Mouse (Mus musculus): ENCODE results near the gene Ccpg1os. TPM values are rescaled to one million over a fixed set of nuclear protein-coding genes. Genes with fewer than 3 reads are reported as not detected.

The Ccpg1os gene
- polyA plus RNA-seq, 1 experiment from 2014 or later: 19.1 TPM

DNA sequence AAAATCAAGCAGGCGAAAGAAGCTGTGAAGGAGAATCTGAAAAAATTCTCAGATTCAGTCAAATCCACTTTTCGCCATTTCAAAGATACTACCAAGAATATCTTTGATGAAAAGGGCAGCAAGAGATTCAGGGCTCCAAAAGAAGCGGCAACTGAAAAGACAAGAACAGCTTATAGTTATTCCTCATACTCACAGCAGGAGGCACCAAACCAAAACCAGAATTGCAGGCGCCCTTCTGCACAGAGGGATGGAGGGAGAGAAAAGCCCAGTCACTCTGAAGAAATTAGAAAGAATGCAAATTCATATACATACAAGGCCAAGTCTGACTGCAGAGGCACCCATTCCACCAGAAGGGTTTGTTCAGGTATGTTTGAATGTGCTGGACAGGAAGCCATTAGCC, 27.4 kb upstream of the Ccpg1os start:
- no peak overlapping the region for H3K27ac ChIP-seq (ENCODE audit: low read length)
- H3K36me3 ChIP-seq (ENCODE audit: control insufficient read depth, insufficient read depth): peaks cover 37% of the 10 kb centered on the region
- H3K4me1 ChIP-seq (replicated peaks; ENCODE audit: control insufficient read depth, insufficient read depth, low read length): no peaks in the 10 kb centered on the region
- no peak overlapping the region for H3K4me2 ChIP-seq (ENCODE audit: low read length)
- no peaks in the 10 kb centered on the region for H3K27me3 ChIP-seq (replicated peaks; ENCODE audit: control insufficient read depth, insufficient read depth, low read length)
- H3K9ac ChIP-seq (replicated peaks; ENCODE audit: low read depth, low read length): no peak overlapping the region
- no peak overlapping the region for H3K4me3 ChIP-seq (replicated peaks; ENCODE audit: low read length)
- 91% methylated on average over 4 of the region's 4 CpGs for WGBS
- no peaks in the 10 kb centered on the region for H3K9me3 ChIP-seq (ENCODE audit: control insufficient read depth, low read length)
- no peak for ATAC-seq

DNA sequence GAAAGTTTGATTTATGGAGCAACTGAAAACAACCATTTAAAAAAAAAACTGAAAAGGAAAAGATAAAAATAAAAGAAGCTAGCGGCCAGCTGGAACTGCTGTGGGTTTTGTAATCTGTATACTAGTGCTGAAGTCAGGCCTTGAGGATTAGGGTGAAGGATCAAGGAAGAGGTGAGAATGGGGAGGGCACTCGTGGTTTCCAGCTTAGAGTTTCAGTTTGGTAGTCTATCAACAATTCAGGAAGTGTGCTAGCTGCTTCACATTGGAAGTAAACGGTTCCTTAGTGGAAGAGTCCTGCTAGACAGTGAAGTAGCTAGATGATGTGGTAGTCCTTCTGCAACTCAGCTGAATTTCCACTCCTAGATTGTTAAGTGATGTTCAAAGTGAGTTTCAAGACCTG, 23.2 kb upstream of the Ccpg1os start:
- WGBS: 78% methylated on average over 3 of the region's 3 CpGs

DNA sequence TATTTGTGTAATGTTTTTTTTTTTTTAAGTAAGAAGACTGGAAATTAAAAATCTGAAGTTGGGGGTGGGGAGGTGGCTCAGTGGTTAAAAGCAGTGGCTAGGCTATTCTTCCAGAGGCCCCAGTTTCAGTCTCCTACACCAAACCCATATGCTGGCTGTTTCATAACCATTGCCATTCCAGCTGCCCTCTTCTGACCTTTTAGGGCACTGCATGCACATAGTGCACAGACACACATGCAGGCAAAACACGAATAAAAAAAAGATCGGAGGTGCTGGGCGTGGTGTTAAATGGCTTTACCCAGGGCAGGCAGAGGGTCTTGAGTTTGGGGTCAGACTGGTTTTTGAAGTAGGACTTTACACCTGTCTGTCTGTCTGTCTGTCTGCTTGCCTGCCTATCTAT, 21.0 kb upstream of the Ccpg1os start:
- no peak for ATAC-seq
- 94% methylated on average over 3 of the region's 3 CpGs for WGBS
- Histone ChIP-seq H3K9ac (replicated peaks; ENCODE audit: low read depth, low read length) (no peak overlapping the region), H3K9me3 (ENCODE audit: control insufficient read depth, low read length) (no peaks in the 10 kb centered on the region), H3K4me1 (replicated peaks; ENCODE audit: control insufficient read depth, insufficient read depth, low read length) (no peaks in the 10 kb centered on the region), H3K4me3 (replicated peaks; ENCODE audit: low read length) (no peak overlapping the region), H3K36me3 (ENCODE audit: control insufficient read depth, insufficient read depth) (peaks cover 22% of the 10 kb centered on the region), H3K4me2 (ENCODE audit: low read length) (no peak overlapping the region), H3K27me3 (replicated peaks; ENCODE audit: control insufficient read depth, insufficient read depth, low read length) (no peaks in the 10 kb centered on the region), H3K27ac (ENCODE audit: low read length) (no peak overlapping the region)

More for the DNA sequence above, 23.2 kb upstream of the Ccpg1os start:
- H3K9ac ChIP-seq (replicated peaks; ENCODE audit: low read depth, low read length): no peak overlapping the region
- H3K27ac ChIP-seq (ENCODE audit: low read length): no peak overlapping the region
- no peak overlapping the region for H3K4me2 ChIP-seq (ENCODE audit: low read length)
- peaks cover 33% of the 10 kb centered on the region for H3K36me3 ChIP-seq (ENCODE audit: control insufficient read depth, insufficient read depth)
- no peaks in the 10 kb centered on the region for H3K9me3 ChIP-seq (ENCODE audit: control insufficient read depth, low read length)
- no peak for ATAC-seq
- no peaks in the 10 kb centered on the region for H3K4me1 ChIP-seq (replicated peaks; ENCODE audit: control insufficient read depth, insufficient read depth, low read length)
- no peaks in the 10 kb centered on the region for H3K27me3 ChIP-seq (replicated peaks; ENCODE audit: control insufficient read depth, insufficient read depth, low read length)
- H3K4me3 ChIP-seq (replicated peaks; ENCODE audit: low read length): no peak overlapping the region

DNA sequence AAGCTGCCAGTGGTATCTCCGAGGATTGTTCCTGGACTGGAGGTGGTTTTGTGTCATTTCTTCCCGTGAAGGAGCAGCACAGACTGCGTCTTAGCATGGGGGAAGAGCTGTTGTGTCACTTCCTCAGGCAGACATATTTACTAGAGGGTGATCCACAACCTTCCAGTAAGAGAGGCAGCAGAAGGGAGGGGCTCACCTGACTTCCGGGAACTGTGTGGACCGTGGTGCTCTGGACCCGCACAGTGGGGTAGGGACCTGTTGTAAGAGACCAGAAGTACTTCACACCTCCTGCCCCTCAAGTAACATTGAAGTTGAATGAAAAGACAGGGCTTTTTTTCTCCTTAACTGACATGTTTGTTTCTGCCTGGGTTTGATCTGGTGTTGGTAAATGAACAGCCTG, 19.9 kb upstream of the Ccpg1os start:
- Histone ChIP-seq H3K4me1 (replicated peaks; ENCODE audit: control insufficient read depth, insufficient read depth, low read length) (no peaks in the 10 kb centered on the region), H3K4me3 (replicated peaks; ENCODE audit: low read length) (no peak overlapping the region), H3K27ac (ENCODE audit: low read length) (no peak overlapping the region), H3K36me3 (ENCODE audit: control insufficient read depth, insufficient read depth) (peaks cover 19% of the 10 kb centered on the region), H3K4me2 (ENCODE audit: low read length) (no peak overlapping the region), H3K9me3 (ENCODE audit: control insufficient read depth, low read length) (no peaks in the 10 kb centered on the region), H3K27me3 (replicated peaks; ENCODE audit: control insufficient read depth, insufficient read depth, low read length) (no peaks in the 10 kb centered on the region), H3K9ac (replicated peaks; ENCODE audit: low read depth, low read length) (no peak overlapping the region)
- 91% methylated on average over 6 of the region's 6 CpGs for WGBS
- no peak for ATAC-seq

DNA sequence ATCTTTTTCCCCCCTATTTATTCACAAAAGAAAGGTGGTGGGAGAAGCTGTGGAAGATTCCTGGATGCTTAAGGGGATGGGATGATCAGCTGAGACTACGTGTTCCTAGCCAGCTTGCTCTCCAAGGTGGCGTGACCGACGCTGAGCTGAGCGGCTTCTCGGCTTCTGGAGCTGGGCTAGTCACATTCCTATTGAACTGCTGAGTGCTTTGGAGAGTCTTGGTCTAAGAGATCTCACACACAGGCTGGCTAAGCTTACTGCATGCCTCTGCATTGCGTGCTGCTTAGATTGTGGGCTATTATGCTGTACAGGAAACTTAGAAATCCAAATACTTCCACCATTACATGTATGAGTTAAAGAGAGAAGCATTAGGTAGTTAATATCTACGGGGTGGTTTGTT, 18.9 kb upstream of the Ccpg1os start:
- Histone ChIP-seq H3K4me3 (replicated peaks; ENCODE audit: low read length) (no peak overlapping the region), H3K27ac (ENCODE audit: low read length) (no peak overlapping the region), H3K36me3 (ENCODE audit: control insufficient read depth, insufficient read depth) (peaks cover 19% of the 10 kb centered on the region), H3K4me1 (replicated peaks; ENCODE audit: control insufficient read depth, insufficient read depth, low read length) (no peaks in the 10 kb centered on the region), H3K9ac (replicated peaks; ENCODE audit: low read depth, low read length) (no peak overlapping the region), H3K4me2 (ENCODE audit: low read length) (no peak overlapping the region), H3K9me3 (ENCODE audit: control insufficient read depth, low read length) (no peaks in the 10 kb centered on the region), H3K27me3 (replicated peaks; ENCODE audit: control insufficient read depth, insufficient read depth, low read length) (no peaks in the 10 kb centered on the region)
- ATAC-seq: no peak
- WGBS: 85% methylated on average over 8 of the region's 8 CpGs

DNA sequence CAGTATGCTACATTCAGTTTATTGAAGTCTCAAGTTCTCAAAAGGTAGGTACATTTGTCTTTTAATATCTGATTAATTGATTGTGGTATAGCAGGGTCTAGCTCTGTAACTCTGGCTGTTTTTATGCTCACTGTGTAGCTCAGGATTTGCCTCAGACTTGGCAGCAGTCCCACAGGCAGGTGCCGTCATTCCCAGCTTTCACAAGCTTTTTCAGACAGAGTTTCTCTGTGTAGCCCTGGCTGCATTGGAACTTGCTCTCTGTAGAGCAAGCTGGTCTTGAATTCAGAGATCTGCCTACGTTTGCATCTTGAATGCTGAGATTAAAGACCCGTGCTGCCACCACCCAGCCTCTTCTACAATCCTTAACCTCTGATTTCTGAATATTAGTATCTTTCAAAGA, 17.0 kb upstream of the Ccpg1os start:
- Histone ChIP-seq H3K36me3 (ENCODE audit: control insufficient read depth, insufficient read depth) (peaks cover 15% of the 10 kb centered on the region), H3K4me3 (replicated peaks; ENCODE audit: low read length) (no peak overlapping the region), H3K27me3 (replicated peaks; ENCODE audit: control insufficient read depth, insufficient read depth, low read length) (no peaks in the 10 kb centered on the region), H3K4me1 (replicated peaks; ENCODE audit: control insufficient read depth, insufficient read depth, low read length) (no peaks in the 10 kb centered on the region), H3K9ac (replicated peaks; ENCODE audit: low read depth, low read length) (no peak overlapping the region), H3K27ac (ENCODE audit: low read length) (no peak overlapping the region), H3K4me2 (ENCODE audit: low read length) (no peak overlapping the region), H3K9me3 (ENCODE audit: control insufficient read depth, low read length) (no peaks in the 10 kb centered on the region)
- 58% methylated on average over 3 of the region's 3 CpGs for WGBS
- no peak for ATAC-seq

DNA sequence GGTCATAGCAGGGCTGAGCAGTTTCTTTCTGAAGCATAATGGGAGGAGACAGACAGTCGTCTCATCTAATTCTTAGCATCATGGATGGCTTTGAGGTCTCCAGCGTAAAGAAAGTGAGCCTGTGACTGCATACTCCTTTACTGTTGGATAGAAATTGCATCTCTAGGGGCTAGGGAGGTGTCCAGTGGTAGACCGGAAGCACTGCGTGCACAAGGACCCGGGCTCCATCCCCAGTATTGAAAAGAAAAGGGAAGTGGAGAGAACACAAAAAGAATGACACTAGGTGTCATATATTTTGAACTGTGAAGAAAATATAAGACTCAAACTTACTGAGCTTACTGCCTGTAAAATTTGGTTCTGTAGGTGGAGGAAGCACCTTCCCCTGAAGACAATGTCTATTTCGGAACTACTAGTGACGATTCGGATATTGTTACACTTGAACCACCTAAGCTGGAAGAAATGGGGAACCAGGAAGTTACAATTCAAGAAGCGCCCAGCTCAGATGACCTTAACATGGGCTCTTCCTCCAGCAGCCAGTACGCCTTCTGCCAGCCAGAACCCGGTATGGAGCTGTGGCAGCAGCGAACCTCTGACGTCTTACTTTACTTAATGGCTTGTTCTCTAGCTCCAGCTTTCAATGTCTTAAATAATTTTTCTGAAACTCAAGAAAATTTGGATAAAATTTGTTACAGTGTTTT, 16.3 kb upstream of the Ccpg1os start:
- Histone ChIP-seq H3K4me1 (replicated peaks; ENCODE audit: control insufficient read depth, insufficient read depth, low read length) (no peaks in the 10 kb centered on the region), H3K27me3 (replicated peaks; ENCODE audit: control insufficient read depth, insufficient read depth, low read length) (no peaks in the 10 kb centered on the region), H3K4me2 (ENCODE audit: low read length) (no peak overlapping the region), H3K4me3 (replicated peaks; ENCODE audit: low read length) (no peak overlapping the region), H3K9ac (replicated peaks; ENCODE audit: low read depth, low read length) (no peak overlapping the region), H3K9me3 (ENCODE audit: control insufficient read depth, low read length) (no peaks in the 10 kb centered on the region), H3K36me3 (ENCODE audit: control insufficient read depth, insufficient read depth) (peaks cover 10% of the 10 kb centered on the region), H3K27ac (ENCODE audit: low read length) (no peak overlapping the region)
- WGBS: 90% methylated on average over 13 of the region's 13 CpGs
- no peak for ATAC-seq

DNA sequence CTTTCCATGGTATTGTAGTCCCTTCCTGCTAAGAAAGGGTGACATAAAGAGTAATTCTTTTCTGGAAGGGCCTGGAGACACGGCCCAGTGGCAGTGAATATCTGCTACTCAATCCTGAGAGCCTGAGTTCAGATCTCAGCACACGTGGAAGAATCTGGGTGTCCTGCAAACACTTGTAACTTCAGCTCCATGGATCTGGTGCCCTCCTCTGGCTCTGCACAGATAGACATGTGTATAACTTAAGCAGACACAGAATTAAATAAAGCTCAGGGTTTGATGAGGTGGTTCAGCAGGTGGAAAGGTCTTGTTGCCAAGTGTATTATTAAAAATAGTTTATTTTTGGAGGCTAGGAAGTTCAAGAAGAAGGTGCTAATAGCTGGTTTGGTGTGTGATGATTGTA, 15.3 kb upstream of the Ccpg1os start:
- H3K27ac ChIP-seq (ENCODE audit: low read length): no peak overlapping the region
- H3K9ac ChIP-seq (replicated peaks; ENCODE audit: low read depth, low read length): no peak overlapping the region
- peaks cover 2% of the 10 kb centered on the region; the same call in 1 of the 2 replicates for H3K36me3 ChIP-seq (ENCODE audit: control insufficient read depth, insufficient read depth)
- WGBS: 68% methylated on average over 2 of the region's 2 CpGs
- no peaks in the 10 kb centered on the region for H3K27me3 ChIP-seq (replicated peaks; ENCODE audit: control insufficient read depth, insufficient read depth, low read length)
- H3K9me3 ChIP-seq (ENCODE audit: control insufficient read depth, low read length): no peaks in the 10 kb centered on the region
- no peak overlapping the region for H3K4me3 ChIP-seq (replicated peaks; ENCODE audit: low read length)
- H3K4me2 ChIP-seq (ENCODE audit: low read length): no peak overlapping the region
- no peaks in the 10 kb centered on the region for H3K4me1 ChIP-seq (replicated peaks; ENCODE audit: control insufficient read depth, insufficient read depth, low read length)
- no peak for ATAC-seq

DNA sequence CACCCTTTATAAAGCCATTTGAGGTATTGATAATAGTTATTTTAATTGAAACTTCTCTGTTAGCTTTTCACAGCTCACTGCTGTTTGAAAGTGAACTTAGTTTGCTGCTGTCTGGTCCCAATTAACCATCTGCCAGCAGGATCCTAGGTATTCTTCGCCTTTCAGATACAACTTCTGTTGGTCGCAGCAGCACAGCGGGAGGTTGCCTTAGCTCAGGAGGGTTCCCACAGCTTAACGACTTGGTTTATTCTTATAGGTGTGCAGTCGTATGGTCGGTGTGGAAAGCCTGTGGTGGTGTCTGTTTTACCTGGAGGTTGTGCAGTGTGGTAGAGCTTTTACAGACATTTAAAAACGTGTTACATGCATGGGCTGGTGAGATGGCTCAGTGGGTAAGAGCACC, 11.6 kb upstream of the Ccpg1os start:
- Histone ChIP-seq H3K4me2 (ENCODE audit: low read length) (no peak overlapping the region), H3K9me3 (ENCODE audit: control insufficient read depth, low read length) (no peaks in the 10 kb centered on the region)
- no peak for ATAC-seq

DNA sequence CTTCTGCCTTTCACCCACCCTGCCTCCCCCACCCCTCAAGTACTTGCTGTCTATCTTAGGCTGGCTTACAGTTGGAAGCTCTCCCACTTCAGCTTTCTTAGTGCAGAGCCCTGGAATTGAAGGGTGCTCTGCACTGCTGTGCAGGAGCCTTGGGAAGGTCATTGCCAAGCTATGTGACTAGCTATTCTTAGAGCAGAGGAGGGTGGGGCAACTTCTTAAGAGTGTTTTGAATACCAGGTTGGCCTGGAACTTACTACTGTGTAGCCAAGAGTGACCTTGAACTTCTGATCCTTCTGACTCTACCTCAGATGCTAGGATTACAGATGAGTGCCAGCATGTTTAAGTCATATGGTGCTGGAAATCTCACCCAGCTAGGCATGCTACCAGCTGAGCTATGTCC, 11.0 kb upstream of the Ccpg1os start:
- no peak overlapping the region for H3K4me2 ChIP-seq (ENCODE audit: low read length)
- H3K9me3 ChIP-seq (ENCODE audit: control insufficient read depth, low read length): no peaks in the 10 kb centered on the region
- no peaks in the 10 kb centered on the region for H3K4me1 ChIP-seq (replicated peaks; ENCODE audit: control insufficient read depth, insufficient read depth, low read length)
- no peaks in the 10 kb centered on the region for H3K36me3 ChIP-seq (ENCODE audit: control insufficient read depth, insufficient read depth)
- no peaks in the 10 kb centered on the region for H3K27me3 ChIP-seq (replicated peaks; ENCODE audit: control insufficient read depth, insufficient read depth, low read length)
- no peak overlapping the region for H3K4me3 ChIP-seq (replicated peaks; ENCODE audit: low read length)
- no peak overlapping the region for H3K9ac ChIP-seq (replicated peaks; ENCODE audit: low read depth, low read length)
- no peak for ATAC-seq
- H3K27ac ChIP-seq (ENCODE audit: low read length): no peak overlapping the region

More for the DNA sequence above, 11.6 kb upstream of the Ccpg1os start:
- H3K27ac ChIP-seq (ENCODE audit: low read length): no peak overlapping the region
- WGBS: 41% methylated on average over 7 of the region's 7 CpGs
- no peaks in the 10 kb centered on the region for H3K36me3 ChIP-seq (ENCODE audit: control insufficient read depth, insufficient read depth)
- no peaks in the 10 kb centered on the region for H3K27me3 ChIP-seq (replicated peaks; ENCODE audit: control insufficient read depth, insufficient read depth, low read length)
- H3K9ac ChIP-seq (replicated peaks; ENCODE audit: low read depth, low read length): no peak overlapping the region
- H3K4me1 ChIP-seq (replicated peaks; ENCODE audit: control insufficient read depth, insufficient read depth, low read length): no peaks in the 10 kb centered on the region
- no peak overlapping the region for H3K4me3 ChIP-seq (replicated peaks; ENCODE audit: low read length)

Measured in forebrain, embryonic 16.5 days (tissue).